Mouse (Mus musculus): ENCODE measurements around the gene Hspb6.

GRCm38 (mm10) chr7:30598786-30599185 lies 46.8 kb downstream of the Hspb6 start, which contains the start of gene Zbtb32:
- TF ChIP-seq POLR2A (IDR thresholded peaks at IDR 0.05; ENCODE audit: borderline replicate concordance, control insufficient read depth, low read depth, low read length): no peak
- TF ChIP-seq CTCF (IDR thresholded peaks at IDR 0.05; ENCODE audit: control insufficient read depth, insufficient read depth, low read length): no peak
